Mouse (Mus musculus) heart, adult 2 months (tissue): ENCODE measurements at regions not wholly inside any gene's neighbourhood (a gene's known extent, or its start where the extent isn't known, plus 50 kb on each side); places are given as distances from the start of the nearest gene placed in this dataset.

ENCODE experiments used
- DNase-seq, 2 experiments: peaks; one replicate each; pipeline ENCODE4 v3.0.0; 2021
- H3K27ac ChIP-seq: fragments of 200-600 bp; 2 replicates; pipeline ENCODE4 v1.8.1; 2022
- H3K27me3 ChIP-seq: fragments of 200-500 bp; 2 replicates; pipeline ENCODE4 v1.6.1; 2012; ENCODE audit warnings: mild to moderate bottlenecking, low read length, inconsistent platforms, mixed read lengths; ENCODE audit not compliant: control insufficient read depth, insufficient read depth
- H3K36me3 ChIP-seq: fragments of 200-500 bp; 2 replicates; pipeline ENCODE4 v1.6.1; 2012; ENCODE audit warnings: low read length, inconsistent platforms; ENCODE audit not compliant: control insufficient read depth, insufficient read depth
- H3K4me1 ChIP-seq: fragments of 200-500 bp; 2 replicates; pipeline ENCODE4 v1.6.1; 2011; ENCODE audit warnings: low read length; ENCODE audit not compliant: control insufficient read depth, insufficient read depth
- H3K4me3 ChIP-seq: fragments of 200-600 bp; 2 replicates; pipeline ENCODE4 v1.8.1; 2022
- H3K79me2 ChIP-seq: fragments of 200-500 bp; replicated peaks from 2 replicates; pipeline ENCODE4 v1.6.1; 2012; ENCODE audit warnings: mild to moderate bottlenecking, inconsistent platforms, low read length, moderate library complexity, mixed read lengths; ENCODE audit not compliant: control insufficient read depth, insufficient read depth
- H3K9ac ChIP-seq: fragments of 200-500 bp; 2 replicates; pipeline ENCODE4 v1.6.1; 2012; ENCODE audit warnings: low read depth, mild to moderate bottlenecking, control low read depth, inconsistent platforms, low read length, mixed read lengths
- CTCF ChIP-seq: fragments of 200-600 bp; IDR thresholded peaks from 2 replicates; pipeline ENCODE4 v1.8.1; 2022; ENCODE audit warnings: antibody characterized with exemption, mild to moderate bottlenecking, moderate library complexity
- EP300 ChIP-seq: fragments of 200-500 bp; IDR thresholded peaks from 2 replicates; pipeline ENCODE4 v1.6.1; 2011; ENCODE audit warnings: low read depth, low read length, control low read depth; ENCODE audit not compliant: insufficient read depth
- POLR2A ChIP-seq: fragments of 200-500 bp; IDR thresholded peaks from 2 replicates; pipeline ENCODE4 v1.6.1; 2011; ENCODE audit warnings: mild to moderate bottlenecking, low read depth, low read length, control low read depth; ENCODE audit not compliant: insufficient read depth
- WGBS: fragments of 180-500 bp; shearing (Covaris S2); methylation state at CpG from one replicate; pipeline ENCODE4 v1.1.7; 2018; 5-methylcytosine and 5-hydroxymethylcytosine counted together
- intact Hi-C: fragments of 180-260 bp; cut with DNase I; formaldehyde crosslinking; loops from one replicate; pipeline ENCODE4 v1.15.1; 2025

DNA sequence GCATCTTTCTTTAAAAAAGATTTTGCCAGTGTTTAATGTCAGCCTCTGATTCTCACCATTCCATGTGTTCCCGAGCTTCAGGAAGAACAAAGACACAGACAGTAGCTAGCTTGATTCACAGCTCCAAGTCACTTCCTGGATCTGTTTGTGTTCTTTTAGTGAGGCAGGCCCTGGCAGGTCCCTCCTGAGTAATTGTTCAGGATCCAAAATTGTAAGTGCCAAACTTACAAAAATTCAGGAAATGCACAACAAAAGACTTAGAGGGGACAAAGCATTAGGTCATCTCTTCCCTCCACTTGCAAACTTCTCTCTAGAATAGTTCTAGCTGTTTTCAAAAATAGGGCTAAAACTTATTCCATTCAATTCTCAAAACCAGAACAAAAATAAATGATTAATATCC, 546.3 kb upstream of the Klf6 start:
- WGBS = 43% methylated on average over 1 of the region's 1 CpGs
- Histone ChIP-seq H3K4me1 (peaks cover 2% of the 10 kb centered on the region), H3K9ac (no peak overlapping the region), H3K36me3 (peaks cover 2% of the 10 kb centered on the region; the same call in 1 of the 2 replicates), H3K4me3 (no peak overlapping the region), H3K79me2 (no peaks in the 10 kb centered on the region), H3K27me3 (no peaks in the 10 kb centered on the region), H3K27ac (peak overlapping the region; percentile 64)
- intact Hi-C loops = loop anchor here (2.0 to 5.0 kb wide), 2 partner anchors 32 to 277 kb away; no protein-coding TSS in a partner anchor
- DNase-seq = peak in 1 of 2 experiments; percentile 15
- TF ChIP-seq POLR2A (peak; percentile 37; the same call in 1 of the 2 replicates), CTCF (no peak), EP300 (0 out of 2 replicates have a peak, but pooled peaks have one; percentile 31)

DNA sequence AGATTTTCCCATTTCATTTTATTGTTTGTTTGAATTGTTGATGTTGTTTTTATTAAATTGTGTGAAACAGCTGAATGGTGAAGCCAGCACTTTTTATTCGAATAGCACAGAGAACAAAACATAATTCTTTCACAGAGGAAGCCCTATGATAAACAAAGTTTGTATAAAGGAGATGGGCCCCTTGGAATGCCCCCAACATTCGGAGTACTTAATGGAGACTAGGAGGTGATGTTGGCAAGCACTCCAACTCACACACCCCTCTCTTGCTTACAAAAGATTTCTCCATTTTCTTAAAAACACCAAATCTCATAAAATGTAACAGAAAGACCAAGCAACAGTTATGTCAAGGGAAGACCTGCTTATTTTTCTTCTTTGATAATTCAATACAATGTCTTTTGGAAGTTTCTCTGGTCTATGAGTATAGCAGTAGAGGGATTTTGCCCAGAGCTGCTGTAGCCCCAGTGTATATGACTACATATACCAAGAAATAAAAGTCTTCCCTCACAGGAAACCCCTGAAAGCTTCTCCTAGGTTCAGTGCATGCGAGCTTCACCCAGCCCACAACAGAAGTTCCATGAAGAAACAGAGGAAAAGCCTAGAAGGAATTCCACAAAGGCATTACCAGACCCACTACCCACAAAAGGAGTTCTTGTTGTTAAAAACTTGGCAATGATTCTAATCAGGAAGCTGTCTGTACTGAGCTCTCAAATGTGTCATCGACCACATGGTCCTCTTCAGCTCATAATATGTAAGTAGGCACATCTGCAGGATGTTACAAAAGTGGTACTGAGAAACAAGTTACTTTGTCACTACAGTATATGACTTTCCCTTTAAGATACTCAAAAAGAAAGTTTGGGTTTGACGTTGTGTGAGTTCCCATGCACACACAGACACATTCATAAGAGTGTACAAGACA, 543.1 kb upstream of the Klf6 start:
- H3K79me2 ChIP-seq = no peaks in the 10 kb centered on the region
- no peak for DNase-seq
- H3K9ac ChIP-seq = no peak overlapping the region
- TF ChIP-seq EP300 = no peak
- peak; percentile 21; the same call in 1 of the 2 replicates for TF ChIP-seq CTCF
- peak overlapping the region; percentile 9 for H3K27ac ChIP-seq
- H3K27me3 ChIP-seq = no peaks in the 10 kb centered on the region
- WGBS = 45% methylated on average over 5 of the region's 5 CpGs
- intact Hi-C loops = loop anchor here (5.0 kb wide), 1 partner anchor 274 kb away; no protein-coding TSS in a partner anchor
- peaks cover 2% of the 10 kb centered on the region; the same call in 1 of the 2 replicates for H3K36me3 ChIP-seq
- no peak overlapping the region for H3K4me3 ChIP-seq
- peaks cover 2% of the 10 kb centered on the region for H3K4me1 ChIP-seq

DNA sequence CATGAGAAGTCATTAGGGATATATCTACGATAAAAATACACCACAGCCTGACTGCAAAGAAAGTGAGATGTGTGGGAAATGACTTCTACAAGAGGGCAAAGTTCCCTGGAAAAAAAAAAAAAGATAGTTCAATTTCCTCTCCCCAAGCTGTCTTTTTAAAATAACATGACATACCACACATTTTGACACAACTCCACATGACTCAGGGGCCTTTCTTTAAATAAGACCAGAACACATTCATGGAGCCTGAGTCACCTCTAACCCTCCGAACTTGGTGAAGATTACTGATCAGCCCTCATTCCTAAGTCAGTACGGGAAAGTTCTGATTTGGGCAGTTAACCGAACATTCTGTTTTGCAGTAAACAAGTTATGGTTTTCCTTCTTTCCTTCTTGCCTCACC, 515.6 kb upstream of the Klf6 start:
- Histone ChIP-seq H3K27ac (peak overlapping the region; percentile 58), H3K79me2 (no peaks in the 10 kb centered on the region), H3K4me1 (peaks cover 1% of the 10 kb centered on the region), H3K27me3 (no peaks in the 10 kb centered on the region), H3K36me3 (peaks cover 3% of the 10 kb centered on the region), H3K9ac (no peak overlapping the region), H3K4me3 (no peak overlapping the region)
- DNase-seq = no peak
- no peak for TF ChIP-seq CTCF
- TF ChIP-seq EP300 = no peak
- TF ChIP-seq POLR2A = no peak
- intact Hi-C loops = loop anchor here (2.0 to 10.0 kb wide), 6 partner anchors 31 to 678 kb away; no protein-coding TSS in a partner anchor
- 32% methylated on average over 4 of the region's 4 CpGs for WGBS

DNA sequence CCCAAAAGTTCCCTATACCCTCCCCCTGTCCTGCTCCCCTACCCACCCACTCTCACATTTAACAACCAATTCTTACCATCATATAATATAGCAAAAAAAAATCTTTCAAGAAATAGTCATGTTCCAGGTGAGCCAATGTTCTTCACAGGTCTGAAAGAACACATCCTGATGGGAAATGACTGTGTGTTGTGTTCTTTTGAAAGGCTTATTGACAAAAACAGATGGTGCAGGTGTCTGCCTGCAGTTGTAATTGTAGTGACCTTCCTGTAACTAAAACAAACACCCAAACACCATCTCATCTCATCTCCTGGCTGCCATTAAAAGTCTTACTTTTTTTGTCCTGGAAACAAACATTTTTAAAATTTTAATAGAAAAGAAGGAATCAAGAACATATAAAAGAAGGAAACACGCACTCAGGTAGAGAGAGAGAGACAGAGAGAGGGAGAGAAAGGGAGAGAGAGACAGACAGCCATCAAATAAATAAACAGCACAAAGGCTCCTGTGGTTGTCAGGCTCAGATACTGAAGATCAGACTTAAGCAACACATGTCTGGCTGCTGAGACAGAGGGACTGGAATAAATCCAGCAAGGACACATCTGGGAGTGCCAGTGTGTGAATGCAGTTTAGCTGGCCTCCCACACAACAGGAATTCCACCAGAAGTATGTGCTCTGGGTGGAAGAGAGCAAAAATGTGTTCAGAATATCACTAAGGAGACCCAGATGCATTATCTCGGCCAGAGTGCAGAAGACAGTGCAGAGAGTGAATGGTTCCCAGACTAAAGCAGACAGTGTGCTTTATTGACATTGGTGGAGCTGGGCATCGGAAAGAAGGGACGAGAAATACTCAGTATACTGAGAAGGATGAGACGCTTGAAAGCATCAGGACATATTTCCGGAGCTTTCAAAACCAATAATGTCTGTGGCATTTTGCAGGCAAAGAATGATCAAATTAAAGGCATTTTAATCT, 513.5 kb upstream of the Klf6 start:
- Histone ChIP-seq H3K27ac (peak overlapping the region; percentile 74), H3K4me1 (peaks cover 1% of the 10 kb centered on the region), H3K36me3 (peaks cover 3% of the 10 kb centered on the region), H3K9ac (no peak overlapping the region), H3K79me2 (no peaks in the 10 kb centered on the region), H3K27me3 (no peaks in the 10 kb centered on the region), H3K4me3 (no peak overlapping the region)
- DNase-seq = peak; percentile 36 to 49
- 41% methylated on average over 6 of the region's 6 CpGs for WGBS
- TF ChIP-seq POLR2A (0 out of 2 replicates have a peak, but pooled peaks have one; percentile 21), CTCF (no peak), EP300 (0 out of 2 replicates have a peak, but pooled peaks have one; percentile 56)
- intact Hi-C loops = loop anchor here (1.0 to 10.0 kb wide), 8 partner anchors 33 to 680 kb away; no protein-coding TSS in a partner anchor

DNA sequence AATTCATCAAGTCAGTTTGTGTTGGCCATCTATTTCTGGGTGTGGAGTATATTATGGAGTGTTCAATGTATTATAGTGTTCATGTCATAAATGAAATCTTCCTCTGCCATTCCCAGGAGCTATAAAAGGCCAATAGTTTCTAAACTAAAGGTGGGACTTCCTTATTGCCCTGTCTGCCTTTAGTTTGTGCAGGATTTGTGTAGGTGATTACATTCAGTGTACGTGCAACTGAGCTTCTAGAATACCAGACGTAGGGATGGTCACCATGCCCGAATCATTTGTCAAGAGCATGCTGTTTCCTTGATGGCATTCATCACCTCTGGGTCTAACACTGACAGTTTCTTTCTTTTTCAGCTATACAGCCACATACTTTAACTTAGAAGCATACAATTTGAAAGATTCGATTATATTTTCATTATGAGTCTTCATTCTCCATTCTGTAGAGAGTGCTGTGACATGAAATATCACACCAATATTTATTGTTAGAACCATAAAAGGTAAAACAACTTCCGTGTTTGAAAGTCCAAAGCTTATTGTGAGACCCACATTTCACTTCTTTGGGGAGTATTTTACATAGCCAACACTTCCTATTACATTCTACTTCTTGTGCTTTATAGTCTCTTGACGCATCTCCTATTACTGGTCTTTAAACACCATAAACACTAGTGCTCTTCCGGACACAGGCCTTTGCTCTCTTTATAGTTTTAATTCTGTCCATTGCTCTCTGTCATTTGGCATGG, 494.1 kb upstream of the Klf6 start:
- DNase-seq = no peak
- no peaks in the 10 kb centered on the region for H3K79me2 ChIP-seq
- H3K9ac ChIP-seq = no peak overlapping the region
- no peaks in the 10 kb centered on the region for H3K4me1 ChIP-seq
- 94% methylated on average over 7 of the region's 7 CpGs for WGBS
- TF ChIP-seq EP300 (no peak), CTCF (no peak), POLR2A (no peak)
- no peak overlapping the region for H3K27ac ChIP-seq
- no peak overlapping the region for H3K4me3 ChIP-seq
- intact Hi-C loops = no loop called here
- no peaks in the 10 kb centered on the region for H3K36me3 ChIP-seq
- H3K27me3 ChIP-seq = no peaks in the 10 kb centered on the region
